Mouse (Mus musculus) T-helper 1 cell (primary cell): ENCODE data around the gene Npy4r.

Experiments
- in situ Hi-C: fragments of 300-600 bp; cut with MboI, MseI; formaldehyde crosslinking; loops from one replicate; pipeline ENCODE4 v1.15.1; 2025; ENCODE audit warnings: high pct_unique_total_duplicates

Npy4r gene

GRCm38 (mm10) chr14:34152342-34152741, at the start of gene Npy4r:
Gene Npy4r (minus strand): TSS chr14:34152489.
- in situ Hi-C loops: no loop called here

GRCm38 (mm10) chr14:34201231-34202035, 49.1 kb upstream of the Npy4r start, which contains the start of gene Gprin2:
Gene Gprin2 (minus strand): TSS chr14:34201653.
- in situ Hi-C loops: no loop called here

- in situ Hi-C loops: no loop called here
Observed at GRCm38 (mm10) chr14:34200738-34201230, 48.5 kb upstream of the Npy4r start.

GRCm38 (mm10) chr14:34196706-34197105, 44.4 kb upstream of the Npy4r start:
- in situ Hi-C loops: no loop called here

GRCm38 (mm10) chr14:34195466-34195865, 43.2 kb upstream of the Npy4r start:
- in situ Hi-C loops: no loop called here

GRCm38 (mm10) chr14:34193879-34194278, 41.6 kb upstream of the Npy4r start:
- in situ Hi-C loops: no loop called here

GRCm38 (mm10) chr14:34190361-34190760, 38.1 kb upstream of the Npy4r start:
- in situ Hi-C loops: no loop called here

GRCm38 (mm10) chr14:34188629-34189028, 36.3 kb upstream of the Npy4r start:
- in situ Hi-C loops: no loop called here

- in situ Hi-C loops: no loop called here
Observed at GRCm38 (mm10) chr14:34183101-34183500, 30.8 kb upstream of the Npy4r start.

GRCm38 (mm10) chr14:34179351-34179750, 27.1 kb upstream of the Npy4r start:
- in situ Hi-C loops: no loop called here

GRCm38 (mm10) chr14:34171107-34171506, 18.8 kb upstream of the Npy4r start:
- in situ Hi-C loops: no loop called here

- in situ Hi-C loops: no loop called here
Observed at GRCm38 (mm10) chr14:34155752-34156151, 3.5 kb upstream of the Npy4r start.

GRCm38 (mm10) chr14:34154601-34155337, 2.5 kb upstream of the Npy4r start:
- in situ Hi-C loops: no loop called here

GRCm38 (mm10) chr14:34142915-34143314, 9.4 kb downstream of the Npy4r start:
- in situ Hi-C loops: no loop called here

GRCm38 (mm10) chr14:34142316-34142715, 10.0 kb downstream of the Npy4r start:
- in situ Hi-C loops: no loop called here

- in situ Hi-C loops: no loop called here
Observed at GRCm38 (mm10) chr14:34139671-34140664, 12.3 kb downstream of the Npy4r start.

- in situ Hi-C loops: no loop called here
Observed at GRCm38 (mm10) chr14:34135391-34135790, 16.9 kb downstream of the Npy4r start.

GRCm38 (mm10) chr14:34131216-34131615, 21.1 kb downstream of the Npy4r start:
- in situ Hi-C loops: no loop called here

GRCm38 (mm10) chr14:34121691-34122090, 30.6 kb downstream of the Npy4r start:
- in situ Hi-C loops: no loop called here

GRCm38 (mm10) chr14:34120923-34121351, 31.4 kb downstream of the Npy4r start:
- in situ Hi-C loops: no loop called here
